Mouse (Mus musculus): Measurements from ENCODE around the gene Usp10. TPM values are rescaled to one million over a fixed set of nuclear protein-coding genes. Genes with fewer than 3 reads are reported as not detected.

The Usp10 gene
- polyA plus RNA-seq, 1 experiment from 2014 or later: 112 TPM

- Histone ChIP-seq H3K9ac (no peak overlapping the region), H3K9me3 (replicated peaks) (no peaks in the 10 kb centered on the region), H3K27me3 (replicated peaks) (peaks cover 53% of the 10 kb centered on the region)
These were observed 84.0 kb downstream of the Usp10 start for GRCm38 (mm10) chr8:119994114-119994513.

GRCm38 (mm10) chr8:119994556-119994955 is 84.4 kb downstream of the Usp10 start:
- H3K4me2 ChIP-seq: 0 out of 2 replicates have a peak overlapping the region, but pooled peaks have one; percentile 22

More at GRCm38 (mm10) chr8:119994114-119994513, 84.0 kb downstream of the Usp10 start:
- H3K4me1 ChIP-seq (replicated peaks): peaks cover 19% of the 10 kb centered on the region
- no peaks in the 10 kb centered on the region for H3K36me3 ChIP-seq
- peak overlapping the region; percentile 22; the same call in 1 of the 2 replicates for H3K4me2 ChIP-seq
- ATAC-seq (ENCODE audit: insufficient number of reproducible peaks, low FRiP score): no peak
- no peak overlapping the region for H3K27ac ChIP-seq (ENCODE audit: poor library complexity, severe bottlenecking)
- H3K4me3 ChIP-seq: no peak overlapping the region
- 66% methylated on average over 7 of the region's 7 CpGs for WGBS

GRCm38 (mm10) chr8:119997266-119997665 is 87.1 kb downstream of the Usp10 start:
- H3K9ac ChIP-seq: no peak overlapping the region
- H3K27ac ChIP-seq (ENCODE audit: poor library complexity, severe bottlenecking): no peak overlapping the region
- H3K36me3 ChIP-seq: no peaks in the 10 kb centered on the region
- H3K4me1 ChIP-seq (replicated peaks): peaks cover 21% of the 10 kb centered on the region
- H3K27me3 ChIP-seq (replicated peaks): peaks cover 33% of the 10 kb centered on the region
- WGBS: 83% methylated on average over 4 of the region's 4 CpGs
- no peak overlapping the region for H3K4me3 ChIP-seq
- no peaks in the 10 kb centered on the region for H3K9me3 ChIP-seq (replicated peaks)
- H3K4me2 ChIP-seq: no peak overlapping the region
- no peak for ATAC-seq (ENCODE audit: insufficient number of reproducible peaks, low FRiP score)

More at GRCm38 (mm10) chr8:119994556-119994955, 84.4 kb downstream of the Usp10 start:
- Histone ChIP-seq H3K9me3 (replicated peaks) (no peaks in the 10 kb centered on the region), H3K4me3 (no peak overlapping the region), H3K9ac (0 out of 2 replicates have a peak overlapping the region, but pooled peaks have one; percentile 1), H3K4me1 (replicated peaks) (peaks cover 19% of the 10 kb centered on the region), H3K36me3 (no peaks in the 10 kb centered on the region), H3K27ac (ENCODE audit: poor library complexity, severe bottlenecking) (no peak overlapping the region), H3K27me3 (replicated peaks) (peaks cover 53% of the 10 kb centered on the region)
- 35% methylated on average over 6 of the region's 6 CpGs for WGBS
- ATAC-seq (ENCODE audit: insufficient number of reproducible peaks, low FRiP score): no peak

- Histone ChIP-seq H3K9ac (no peak overlapping the region), H3K4me3 (no peak overlapping the region), H3K36me3 (no peaks in the 10 kb centered on the region), H3K4me1 (replicated peaks) (peaks cover 20% of the 10 kb centered on the region), H3K4me2 (no peak overlapping the region), H3K27me3 (replicated peaks) (peaks cover 6% of the 10 kb centered on the region; the same call in 1 of the 2 replicates), H3K27ac (ENCODE audit: poor library complexity, severe bottlenecking) (no peak overlapping the region), H3K9me3 (replicated peaks) (no peaks in the 10 kb centered on the region)
- no peak for ATAC-seq (ENCODE audit: insufficient number of reproducible peaks, low FRiP score)
- WGBS: 49% methylated on average over 8 of the region's 8 CpGs
These were observed 90.3 kb downstream of the Usp10 start for GRCm38 (mm10) chr8:120000461-120000860.

- H3K9me3 ChIP-seq (replicated peaks): no peaks in the 10 kb centered on the region
- H3K4me2 ChIP-seq: no peak overlapping the region
- no peaks in the 10 kb centered on the region for H3K36me3 ChIP-seq
- H3K27ac ChIP-seq (ENCODE audit: poor library complexity, severe bottlenecking): no peak overlapping the region
- WGBS: 72% methylated on average over 7 of the region's 7 CpGs
- peaks cover 6% of the 10 kb centered on the region; the same call in 1 of the 2 replicates for H3K27me3 ChIP-seq (replicated peaks)
- no peak for ATAC-seq (ENCODE audit: insufficient number of reproducible peaks, low FRiP score)
- no peak overlapping the region for H3K4me3 ChIP-seq
- H3K9ac ChIP-seq: no peak overlapping the region
- peaks cover 20% of the 10 kb centered on the region for H3K4me1 ChIP-seq (replicated peaks)
These were observed 91.6 kb downstream of the Usp10 start for GRCm38 (mm10) chr8:120001712-120002111.

- no peaks in the 10 kb centered on the region for H3K9me3 ChIP-seq (replicated peaks)
- peaks cover 11% of the 10 kb centered on the region; the same call in 1 of the 2 replicates for H3K27me3 ChIP-seq (replicated peaks)
- H3K36me3 ChIP-seq: no peaks in the 10 kb centered on the region
- no peak overlapping the region for H3K4me2 ChIP-seq
- H3K4me3 ChIP-seq: no peak overlapping the region
- H3K9ac ChIP-seq: no peak overlapping the region
- H3K4me1 ChIP-seq (replicated peaks): peaks cover 20% of the 10 kb centered on the region
- no peak for ATAC-seq (ENCODE audit: insufficient number of reproducible peaks, low FRiP score)
- WGBS: 36% methylated on average over 9 of the region's 9 CpGs
- no peak overlapping the region for H3K27ac ChIP-seq (ENCODE audit: poor library complexity, severe bottlenecking)
These were observed 92.2 kb downstream of the Usp10 start for GRCm38 (mm10) chr8:120002348-120002747.

GRCm38 (mm10) chr8:120004154-120004702 is 94.1 kb downstream of the Usp10 start:
- 31% methylated on average over 14 of the region's 14 CpGs for WGBS
- Histone ChIP-seq H3K4me2 (peak overlapping the region; percentile 22; the same call in 1 of the 2 replicates), H3K4me1 (replicated peaks) (peaks cover 20% of the 10 kb centered on the region), H3K27me3 (replicated peaks) (peaks cover 12% of the 10 kb centered on the region; the same call in 1 of the 2 replicates), H3K9me3 (replicated peaks) (no peaks in the 10 kb centered on the region), H3K36me3 (no peaks in the 10 kb centered on the region), H3K4me3 (no peak overlapping the region), H3K9ac (no peak overlapping the region), H3K27ac (ENCODE audit: poor library complexity, severe bottlenecking) (no peak overlapping the region)
- ATAC-seq (ENCODE audit: insufficient number of reproducible peaks, low FRiP score): peak; percentile 29; the same call in 1 of the 2 replicates

GRCm38 (mm10) chr8:120004705-120005381 is 94.7 kb downstream of the Usp10 start:
- H3K9me3 ChIP-seq (replicated peaks): no peaks in the 10 kb centered on the region
- peaks cover 19% of the 10 kb centered on the region for H3K4me1 ChIP-seq (replicated peaks)
- WGBS: 55% methylated on average over 2 of the region's 2 CpGs
- no peak for ATAC-seq (ENCODE audit: insufficient number of reproducible peaks, low FRiP score)
- peaks cover 16% of the 10 kb centered on the region; the same call in 1 of the 2 replicates for H3K27me3 ChIP-seq (replicated peaks)
- H3K27ac ChIP-seq (ENCODE audit: poor library complexity, severe bottlenecking): no peak overlapping the region
- H3K36me3 ChIP-seq: no peaks in the 10 kb centered on the region
- no peak overlapping the region for H3K9ac ChIP-seq
- H3K4me3 ChIP-seq: no peak overlapping the region
- H3K4me2 ChIP-seq: no peak overlapping the region

- peaks cover 13% of the 10 kb centered on the region for H3K4me1 ChIP-seq (replicated peaks)
- ATAC-seq (ENCODE audit: insufficient number of reproducible peaks, low FRiP score): no peak
- no peak overlapping the region for H3K27ac ChIP-seq (ENCODE audit: poor library complexity, severe bottlenecking)
- no peak overlapping the region for H3K9ac ChIP-seq
- 37% methylated on average over 9 of the region's 9 CpGs for WGBS
- no peaks in the 10 kb centered on the region for H3K36me3 ChIP-seq
- H3K4me2 ChIP-seq: no peak overlapping the region
- no peak overlapping the region for H3K4me3 ChIP-seq
- H3K27me3 ChIP-seq (replicated peaks): peaks cover 30% of the 10 kb centered on the region
- no peaks in the 10 kb centered on the region for H3K9me3 ChIP-seq (replicated peaks)
These were observed 96.5 kb downstream of the Usp10 start for GRCm38 (mm10) chr8:120006645-120007160.
